Mouse (Mus musculus) forebrain, postnatal 0 days (tissue): Measurements from ENCODE around the gene Atf7ip2. TPM values are rescaled to one million over a fixed set of nuclear protein-coding genes. Genes with fewer than 3 reads are reported as not detected.
"Not testable (repeated sequence)": the region's sequence is repeated elsewhere in the genome, so short reads cannot be mapped to it uniquely, and the experiment has no call there.

Experiments
- ATAC-seq: fragments of 200-750 bp; cut with Nextera tagmentation; 2 replicates; pipeline ENCODE4 v1.8.0; 2017; ENCODE audit warnings: mild to moderate bottlenecking, moderate library complexity
- DNase-seq: peaks from one replicate; pipeline ENCODE4 v3.0.0-alpha.2; 2015
- H3K27ac ChIP-seq: fragments of 300-500 bp; sonication (generic); 2 replicates; pipeline ENCODE4 v1.5.1; 2014; ENCODE audit warnings: low read depth, mild to moderate bottlenecking, antibody characterized with exemption, low read length, moderate library complexity, mixed read lengths
- H3K27me3 ChIP-seq: fragments of 300-500 bp; sonication (generic); 2 replicates; pipeline ENCODE4 v1.6.1; 2014; ENCODE audit warnings: mild to moderate bottlenecking, low read length, mixed read lengths; ENCODE audit not compliant: insufficient read depth
- H3K36me3 ChIP-seq: fragments of 300-500 bp; sonication (generic); 2 replicates; pipeline ENCODE4 v1.6.1; 2014; ENCODE audit warnings: mild to moderate bottlenecking, moderate library complexity; ENCODE audit not compliant: insufficient read depth
- H3K4me1 ChIP-seq: fragments of 300-500 bp; sonication (generic); 2 replicates; pipeline ENCODE4 v1.6.1; 2014; ENCODE audit warnings: antibody characterized with exemption; ENCODE audit not compliant: insufficient read depth
- H3K4me2 ChIP-seq: fragments of 300-500 bp; sonication (generic); 2 replicates; pipeline ENCODE4 v1.6.1; 2014; ENCODE audit warnings: low read depth, mild to moderate bottlenecking, moderate library complexity
- H3K4me3 ChIP-seq: fragments of 300-500 bp; sonication (generic); 2 replicates; pipeline ENCODE4 v1.5.1; 2014; ENCODE audit warnings: low read depth, low read length, mixed read lengths
- H3K9ac ChIP-seq: fragments of 300-500 bp; sonication (generic); 2 replicates; pipeline ENCODE4 v1.6.1; 2014; ENCODE audit warnings: mild to moderate bottlenecking
- H3K9me3 ChIP-seq: fragments of 300-500 bp; sonication (generic); 2 replicates; pipeline ENCODE4 v1.6.1; 2016; ENCODE audit warnings: low read length
- CTCF ChIP-seq: sonication (generic); IDR thresholded peaks from 2 replicates; pipeline ENCODE4 v1.5.1; 2016; ENCODE audit warnings: antibody characterized with exemption, control low read depth, low read depth
- WGBS: fragments of 180-500 bp; shearing (Covaris S2); extraction: QIAGEN DNeasy Blood & Tissue Kit; methylation state at CpG from one replicate; pipeline ENCODE4 v1.1.7; 2014; 5-methylcytosine and 5-hydroxymethylcytosine counted together
- polyA plus RNA-seq: library from polyadenylated mRNA; unstranded; fragments of >200 nt; fragmentation: Nextera tagmentation; extraction: Ambion mirVana; gene quantifications from 2 replicates; pipeline ENCODE4 v1.2.1, GENCODE M21; 2015
- total RNA-seq: library from RNA; depleted of rRNA; stranded (reverse); fragments of >200 nt; gene quantifications from 2 replicates; pipeline ENCODE4 v1.2.3, GENCODE M21; 2014

Gene Atf7ip2
- total and polyA plus RNA-seq, 2 experiments from 2014 or later = 0.22 to 0.38 TPM

GRCm38 (mm10) chr16:10208777-10209176 lies 16.3 kb downstream of the Atf7ip2 start:
- Histone ChIP-seq H3K36me3 (no peaks in the 10 kb centered on the region), H3K27me3 (no peaks in the 10 kb centered on the region), H3K4me2 (no peak overlapping the region), H3K4me3 (no peak overlapping the region), H3K9ac (no peak overlapping the region), H3K27ac (no peak overlapping the region), H3K4me1 (no peaks in the 10 kb centered on the region), H3K9me3 (no peaks in the 10 kb centered on the region)
- 85% methylated on average over 1 of the region's 1 CpGs for WGBS
- DNase-seq (no peak), ATAC-seq (no peak)
- TF ChIP-seq CTCF = no peak

GRCm38 (mm10) chr16:10216366-10216765 lies 23.9 kb downstream of the Atf7ip2 start:
- H3K9me3 ChIP-seq, DNase-seq, H3K4me2 ChIP-seq, H3K9ac ChIP-seq, H3K27me3 ChIP-seq, H3K4me3 ChIP-seq, H3K4me1 ChIP-seq, H3K36me3 ChIP-seq, ATAC-seq, H3K27ac ChIP-seq: not testable (repeated sequence)
- 91% methylated on average over 1 of the region's 1 CpGs for WGBS

GRCm38 (mm10) chr16:10217020-10217419 lies 24.5 kb downstream of the Atf7ip2 start:
- H3K4me3 ChIP-seq, H3K36me3 ChIP-seq, H3K27ac ChIP-seq, H3K4me1 ChIP-seq, H3K9ac ChIP-seq, ATAC-seq, H3K4me2 ChIP-seq, H3K9me3 ChIP-seq, DNase-seq, H3K27me3 ChIP-seq: not testable (repeated sequence)
- 85% methylated on average over 2 of the region's 2 CpGs for WGBS

- Histone ChIP-seq H3K4me2 (no peak overlapping the region), H3K4me3 (no peak overlapping the region), H3K4me1 (no peaks in the 10 kb centered on the region), H3K36me3 (no peaks in the 10 kb centered on the region), H3K9me3 (no peaks in the 10 kb centered on the region), H3K27ac (no peak overlapping the region), H3K27me3 (no peaks in the 10 kb centered on the region), H3K9ac (no peak overlapping the region)
- DNase-seq (no peak), ATAC-seq (no peak)
- no peak for TF ChIP-seq CTCF
- 41% methylated on average over 1 of the region's 2 CpGs for WGBS
Observed at GRCm38 (mm10) chr16:10227361-10227760, 34.8 kb downstream of the Atf7ip2 start.

- TF ChIP-seq CTCF = no peak
- Histone ChIP-seq H3K9ac (no peak overlapping the region), H3K4me3 (no peak overlapping the region), H3K36me3 (no peaks in the 10 kb centered on the region), H3K9me3 (no peaks in the 10 kb centered on the region), H3K27me3 (no peaks in the 10 kb centered on the region), H3K4me2 (no peak overlapping the region), H3K27ac (no peak overlapping the region), H3K4me1 (no peaks in the 10 kb centered on the region)
- DNase-seq = no peak
- ATAC-seq = no peak
Observed at GRCm38 (mm10) chr16:10236601-10237000, 44.1 kb downstream of the Atf7ip2 start.

- TF ChIP-seq CTCF = no peak
- DNase-seq = no peak
- WGBS = 8% methylated on average over 1 of the region's 1 CpGs
Observed at GRCm38 (mm10) chr16:10253993-10254392, 61.5 kb downstream of the Atf7ip2 start.

GRCm38 (mm10) chr16:10272256-10272655 lies 79.7 kb downstream of the Atf7ip2 start:
- Histone ChIP-seq H3K4me3 (no peak overlapping the region), H3K9ac (no peak overlapping the region), H3K27me3 (no peaks in the 10 kb centered on the region), H3K4me2 (no peak overlapping the region), H3K36me3 (no peaks in the 10 kb centered on the region), H3K4me1 (no peaks in the 10 kb centered on the region), H3K9me3 (0 out of 2 replicates have a peak, but pooled peaks cover 5% of the 10 kb centered on the region), H3K27ac (no peak overlapping the region)
- TF ChIP-seq CTCF = peak; percentile 72
- no peak for ATAC-seq
- peak; percentile 75 for DNase-seq
- WGBS = 26% methylated on average over 3 of the region's 3 CpGs

More at GRCm38 (mm10) chr16:10253993-10254392, 61.5 kb downstream of the Atf7ip2 start:
- no peaks in the 10 kb centered on the region for H3K27me3 ChIP-seq
- ATAC-seq = no peak
- H3K4me1 ChIP-seq = no peaks in the 10 kb centered on the region
- no peak overlapping the region for H3K4me2 ChIP-seq
- H3K27ac ChIP-seq = no peak overlapping the region
- H3K36me3 ChIP-seq = no peaks in the 10 kb centered on the region
- no peak overlapping the region for H3K4me3 ChIP-seq
- H3K9ac ChIP-seq = no peak overlapping the region
- H3K9me3 ChIP-seq = no peaks in the 10 kb centered on the region

GRCm38 (mm10) chr16:10274465-10274864 lies 82.0 kb downstream of the Atf7ip2 start:
- H3K27me3 ChIP-seq = no peaks in the 10 kb centered on the region
- H3K27ac ChIP-seq = no peak overlapping the region
- no peak for ATAC-seq
- no peak overlapping the region for H3K4me2 ChIP-seq
- no peak for TF ChIP-seq CTCF
- DNase-seq = no peak
- no peaks in the 10 kb centered on the region for H3K36me3 ChIP-seq
- no peaks in the 10 kb centered on the region for H3K9me3 ChIP-seq
- no peak overlapping the region for H3K4me3 ChIP-seq
- H3K4me1 ChIP-seq = no peaks in the 10 kb centered on the region
- 75% methylated on average over 4 of the region's 4 CpGs for WGBS
- no peak overlapping the region for H3K9ac ChIP-seq

- DNase-seq, H3K4me2 ChIP-seq, ATAC-seq, H3K36me3 ChIP-seq, H3K9ac ChIP-seq, H3K4me1 ChIP-seq, H3K4me3 ChIP-seq, H3K9me3 ChIP-seq, H3K27me3 ChIP-seq, H3K27ac ChIP-seq: not testable (repeated sequence)
- 83% methylated on average over 5 of the region's 5 CpGs for WGBS
Observed at GRCm38 (mm10) chr16:10276778-10277177, 84.3 kb downstream of the Atf7ip2 start.
